Mouse (Mus musculus) heart, postnatal 0 days (tissue): ENCODE data around the gene Ucp3.

ENCODE experiments used
- CTCF ChIP-seq: IDR thresholded peaks from 2 replicates; pipeline ENCODE4 v1.5.1; 2016; ENCODE audit warnings: antibody characterized with exemption, control low read depth, low read depth
- EP300 ChIP-seq: IDR thresholded peaks from 2 replicates; pipeline ENCODE4 v1.6.1; 2016; ENCODE audit warnings: antibody characterized with exemption, low read depth

DNA sequence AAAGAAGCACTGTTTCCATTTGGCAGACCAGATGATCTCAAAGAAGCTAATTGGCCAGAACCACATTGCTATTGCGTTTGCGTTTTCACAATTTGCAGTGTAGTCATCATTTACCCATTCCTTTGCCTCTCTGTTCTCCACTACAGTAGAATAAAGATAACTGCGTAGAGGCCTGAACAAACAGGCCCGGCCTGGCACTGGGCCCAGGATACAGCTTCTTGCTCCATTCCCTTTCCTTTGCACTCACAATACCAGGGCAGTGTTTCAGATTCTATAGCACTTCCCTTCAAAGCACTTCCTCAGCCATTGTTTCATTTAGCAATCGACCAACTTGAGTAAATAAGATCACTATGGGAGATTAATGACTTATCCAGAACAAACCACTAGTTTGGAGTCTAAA is 41.7 kb upstream of the Ucp3 start:
- no peak for TF ChIP-seq CTCF
- TF ChIP-seq EP300: no peak
